Mouse (Mus musculus): ENCODE measurements at regions not wholly inside any gene's neighbourhood (a gene's known extent, or its start where the extent isn't known, plus 50 kb on each side); places are given as distances from the start of the nearest gene placed in this dataset.
"Not testable (repeated sequence)": the region's sequence is repeated elsewhere in the genome, so short reads cannot be mapped to it uniquely, and the experiment has no call there.

- TF ChIP-seq CTCF, POLR2A (IDR thresholded peaks at IDR 0.05; ENCODE audit: insufficient read depth, low read depth, low read length): not testable (repeated sequence)
Observed at GRCm38 (mm10) chr9:41413091-41413490, 251.6 kb upstream of the Ubash3b start.
